10 mouse cellular contexts compared by ENCODE assay signal in the genomic region with DNA sequence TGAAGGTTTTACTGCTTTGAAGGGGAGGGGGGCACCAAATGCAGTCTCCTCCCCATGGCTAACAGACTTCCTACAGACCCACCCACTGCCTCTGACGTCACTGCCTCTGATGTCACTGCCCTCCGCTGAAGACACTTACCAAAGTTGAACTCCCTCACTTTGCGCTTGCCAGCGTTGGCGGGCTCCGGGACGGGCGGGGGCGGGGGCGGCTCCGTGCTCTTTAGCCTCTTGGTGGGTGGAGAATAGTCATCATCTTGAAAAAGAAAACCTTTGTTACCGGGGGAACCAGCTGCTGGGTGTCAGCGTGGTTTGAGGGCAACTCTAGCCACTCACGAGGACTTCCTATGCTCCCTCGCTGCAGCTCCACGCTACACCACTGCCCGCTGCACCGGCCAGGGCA. TPM values are rescaled to one million over a fixed set of nuclear protein-coding genes. Genes with fewer than 3 reads are reported as not detected.
DNase-seq lines count a peak whose midpoint lies in the region; ATAC-seq and TF ChIP-seq lines count a peak whose summit lies in the region.
"Had no signal": no experiment of that assay in that cellular context is flagged by ENCODE, and none has a peak within 500 bp of the region (broad histone marks: within the 10 kb centered on the region; RNA-seq: fewer than 3 reads in every experiment).

No protein-coding gene starts in this region.

- H3K9ac ChIP-seq in heart, adult 2 months (ENCODE audit: low read depth, low read length) = no peak overlapping the region
- H3K9ac ChIP-seq: lung, embryonic 15.5 days had no signal

- TF ChIP-seq CTCF in heart, adult 2 months (IDR thresholded peaks at IDR 0.05) = no peak
- no peak for TF ChIP-seq CTCF in spleen, adult 2 months (IDR thresholded peaks at IDR 0.05; ENCODE audit: extremely low read depth, insufficient read depth, insufficient read length, insufficient replicate concordance)

- 79% methylated on average over 18 of the region's 18 CpGs for WGBS in heart, adult 2 months
- 49% methylated on average over 18 of the region's 18 CpGs for WGBS in spleen, adult 2 months

- no peaks in the 10 kb centered on the region; the same call in 1 of the 2 replicates for H3K79me2 ChIP-seq in heart, adult 2 months (replicated peaks; ENCODE audit: control insufficient read depth, insufficient read depth, low read length)

- intact Hi-C loops in heart, adult 2 months (cut with DNase I) = no loop called here

- no peaks in the 10 kb centered on the region for H3K36me3 ChIP-seq in heart, adult 2 months (ENCODE audit: control insufficient read depth, insufficient read depth, low read length)
- H3K36me3 ChIP-seq in spleen, adult 2 months (ENCODE audit: control insufficient read depth, insufficient read depth, low read length) = peaks cover 26% of the 10 kb centered on the region

- ATAC-seq in CD4-positive, CD25-positive, alpha-beta regulatory T cell, adult 4 months = peak; percentile 82
- ATAC-seq in granulocyte monocyte progenitor cell, adult 5-6 weeks (replicated peaks; ENCODE audit: poor library complexity, severe bottlenecking) = peak; percentile 58

- TF ChIP-seq POLR2A in heart, adult 2 months (IDR thresholded peaks at IDR 0.05; ENCODE audit: insufficient read depth, low read depth, low read length) = no peak
- TF ChIP-seq POLR2A in spleen, adult 2 months (IDR thresholded peaks at IDR 0.05; ENCODE audit: low read depth, low read length) = no peak

- DNase-seq in heart, adult 11 months = peak; percentile 88
- DNase-seq in heart, adult 2 months = no peak
- DNase-seq in spleen, adult 2 months (ENCODE audit: low read depth in 1 of 2, low spot score in 2 of 2) = peak; percentile 30 to 77
- no peak for DNase-seq in layer of hippocampus, adult 9-11 months
- DNase-seq in B cell, adult 2 months = no peak
- no peak for DNase-seq in gastrocnemius, adult 8-10 months (ENCODE audit: low spot score in 2 of 2)
- DNase-seq: gastrocnemius, postnatal 10 days had no signal

- H3K4me3 ChIP-seq in heart, adult 2 months = no peak overlapping the region
- H3K4me3 ChIP-seq in spleen, adult 2 months (ENCODE audit: extremely low read depth, insufficient read depth, insufficient read length) = no peak overlapping the region
- H3K4me3 ChIP-seq: lung, embryonic 15.5 days had no signal

- H3K27me3 ChIP-seq in heart, adult 2 months (ENCODE audit: control insufficient read depth, insufficient read depth, low read length) = no peaks in the 10 kb centered on the region
- H3K27me3 ChIP-seq in spleen, adult 2 months (ENCODE audit: control insufficient read depth, insufficient read depth, low read length) = no peaks in the 10 kb centered on the region
- H3K27me3 ChIP-seq: lung, embryonic 15.5 days had no signal

- TF ChIP-seq EP300 in heart, adult 2 months (IDR thresholded peaks at IDR 0.05; ENCODE audit: insufficient read depth, low read depth, low read length) = no peak

- no peak overlapping the region for H3K27ac ChIP-seq in heart, adult 2 months
- peak overlapping the region; percentile 74 for H3K27ac ChIP-seq in spleen, adult 2 months (ENCODE audit: insufficient read depth, low read length)
- H3K27ac ChIP-seq: lung, embryonic 15.5 days had no signal

- H3K4me1 ChIP-seq in heart, adult 2 months (ENCODE audit: control insufficient read depth, insufficient read depth, low read length) = no peaks in the 10 kb centered on the region
- peaks cover 5% of the 10 kb centered on the region; the same call in 1 of the 2 replicates for H3K4me1 ChIP-seq in spleen, adult 2 months (ENCODE audit: control insufficient read depth, insufficient read depth, insufficient read length)
- H3K4me1 ChIP-seq: lung, embryonic 15.5 days had no signal

RNA-seq across cellular contexts. Expression of a gene that starts 37.0 kb away (rescaled TPM):
- total RNA-seq in heart, adult 2 months (2021) = 1 to 10 TPM; 6.7 to 8.2 TPM
- polyA plus RNA-seq in heart, adult 2 months (2012; rRNA removed) = 3.4 and 5.7 TPM in 2 replicates
- 10 to 100 TPM in 1 of 2 experiments, 1 to 10 TPM in 1; 8.8 to 15.8 TPM for polyA plus RNA-seq in CD4-positive, CD25-positive, alpha-beta regulatory T cell, adult 4 months (2017; shearing (Covaris generic))
- total RNA-seq in granulocyte monocyte progenitor cell, adult 5-6 weeks (2014; fragmentation: Nextera tagmentation) = 163 and 170 TPM in 2 replicates
- total RNA-seq in granulocyte monocyte progenitor cell, adult 5-6 weeks (2017) = 165 and 177 TPM in 2 replicates
- 103 and 151 TPM in 2 replicates for polyA plus RNA-seq in spleen, adult 2 months (2012; rRNA removed)
- total RNA-seq in gastrocnemius, adult 8-10 months (2022) = 1 to 10 TPM in 2 of 4 experiments, under 1 TPM in 2; 0.65 to 1.5 (median 0.94) TPM

RNA-seq across cellular contexts. Expression of a gene that starts 48.2 kb away (rescaled TPM):
- total RNA-seq in heart, adult 2 months (2021) = 100 to 1,000 TPM; 187 to 210 TPM
- 67.8 and 87.4 TPM in 2 replicates for polyA plus RNA-seq in heart, adult 2 months (2012; rRNA removed)
- polyA plus RNA-seq in CD4-positive, CD25-positive, alpha-beta regulatory T cell, adult 4 months (2017; shearing (Covaris generic)) = 100 to 1,000 TPM in 1 of 2 experiments, 10 to 100 TPM in 1; 96.3 to 125 TPM
- total RNA-seq in granulocyte monocyte progenitor cell, adult 5-6 weeks (2014; fragmentation: Nextera tagmentation) = 139 and 142 TPM in 2 replicates
- total RNA-seq in granulocyte monocyte progenitor cell, adult 5-6 weeks (2017) = 49.9 and 63.1 TPM in 2 replicates
- 44.7 and 48.2 TPM in 2 replicates for polyA plus RNA-seq in spleen, adult 2 months (2012; rRNA removed)
- total RNA-seq in gastrocnemius, adult 8-10 months (2022) = 100 to 1,000 TPM; 109 to 119 (median 112) TPM

Comparison
In these comparisons a context has a peak if more than half of its experiments do, and no peak if none do; other contexts are left out.
1. DNase-seq: peak in heart, adult 11 months (single experiment) and spleen, adult 2 months (2 of 2); none in heart, adult 2 months (0 of 2), layer of hippocampus, adult 9-11 months (single experiment), B cell, adult 2 months (0 of 2) and gastrocnemius, adult 8-10 months (0 of 2).
2. RNA of a gene that starts 37.0 kb away (total RNA-seq): 163 to 177 TPM in granulocyte monocyte progenitor cell, adult 5-6 weeks; 6.7 to 8.2 TPM in heart, adult 2 months and 0.65 to 1.5 TPM in gastrocnemius, adult 8-10 months; every median in the first group is over 10 times any median in the second.